Mouse (Mus musculus) CH12.LX (cell line): ENCODE results near the gene Gm49388. TPM values are rescaled to one million over a fixed set of nuclear protein-coding genes. Genes with fewer than 3 reads are reported as not detected.
"Not testable (repeated sequence)": the region's sequence is repeated elsewhere in the genome, so short reads cannot be mapped to it uniquely, and the experiment has no call there.

ENCODE experiments used
- DNase-seq: peaks from one replicate; pipeline ENCODE4 v3.0.0-alpha.2; 2013; ENCODE audit errors: extremely low read depth
- H3K27ac ChIP-seq: 2 replicates; pipeline ENCODE4 v1.5.1; 2012; ENCODE audit warnings: low read depth, mild to moderate bottlenecking, control low read depth, moderate library complexity; ENCODE audit not compliant: insufficient read depth
- H3K27me3 ChIP-seq: replicated peaks from 2 replicates; pipeline ENCODE3; 2012; ENCODE audit warnings: inconsistent platforms
- H3K36me3 ChIP-seq, 2 experiments: replicated peaks in 1 of 2; 2 replicates each; pipeline versions ENCODE3 to v1.6.1; 2012; ENCODE audit warnings: inconsistent platforms in 1 of 2, low read length in 1 of 2, mild to moderate bottlenecking in 1 of 2, mixed read lengths in 1 of 2, moderate library complexity in 1 of 2; ENCODE audit not compliant: control insufficient read depth in 1 of 2, insufficient read depth in 1 of 2
- H3K4me1 ChIP-seq, 2 experiments: 2 replicates each; pipeline ENCODE4 v1.6.1; 2012; ENCODE audit warnings: inconsistent platforms in 1 of 2, moderate library complexity in 1 of 2; ENCODE audit not compliant: insufficient read depth in 2 of 2, control insufficient read depth in 1 of 2
- H3K4me2 ChIP-seq: 2 replicates; pipeline ENCODE4 v1.6.1; 2012; ENCODE audit warnings: low read depth, mild to moderate bottlenecking, control low read depth; ENCODE audit not compliant: poor library complexity, insufficient read depth, severe bottlenecking
- H3K4me3 ChIP-seq, 3 experiments: fragments of 150-350 bp in 1 of 3; sonication (generic) in 1 of 3; replicated peaks in 1 of 3; 2 replicates each; pipeline versions ENCODE3 to v1.5.1; 2011 to 2012; ENCODE audit warnings: low read depth in 2 of 3, low read length in 2 of 3, mild to moderate bottlenecking in 2 of 3, moderate library complexity in 2 of 3, control low read depth in 1 of 3, improper control_type of control experiment in 1 of 3, inconsistent platforms in 1 of 3, mixed read lengths in 1 of 3; ENCODE audit not compliant: poor library complexity in 1 of 3
- H3K79me2 ChIP-seq: replicated peaks from 2 replicates; pipeline ENCODE4 v1.6.1; 2012; ENCODE audit warnings: mild to moderate bottlenecking, moderate library complexity; ENCODE audit not compliant: control insufficient read depth, poor library complexity, insufficient read depth, severe bottlenecking; ENCODE audit errors: extremely low read depth
- H3K9ac ChIP-seq: 2 replicates; pipeline ENCODE4 v1.6.1; 2012; ENCODE audit warnings: low read depth, mild to moderate bottlenecking, control low read depth, moderate library complexity; ENCODE audit not compliant: insufficient read depth
- H3K9me3 ChIP-seq: replicated peaks from 2 replicates; pipeline ENCODE3; 2012; ENCODE audit warnings: low read length, inconsistent platforms, mixed read lengths
- BHLHE40 ChIP-seq: IDR thresholded peaks from 2 replicates; pipeline ENCODE4 v1.6.1; 2011; ENCODE audit warnings: mild to moderate bottlenecking, low read depth, low read length, improper control_type of control experiment
- CHD1 ChIP-seq: IDR thresholded peaks from 2 replicates; pipeline ENCODE4 v1.6.1; 2012; ENCODE audit warnings: low read depth, low read length, improper control_type of control experiment, inconsistent platforms
- CHD2 ChIP-seq: IDR thresholded peaks from 2 replicates; pipeline ENCODE4 v1.6.1; 2011; ENCODE audit warnings: low read length, improper control_type of control experiment
- CTCF ChIP-seq, 2 experiments: IDR thresholded peaks in 1 of 2; conservative IDR thresholded peaks in 1 of 2; 2 replicates each; pipeline ENCODE4 v1.5.1; 2011 to 2012; ENCODE audit warnings: low read depth in 2 of 2, low read length in 2 of 2, improper control_type of control experiment in 1 of 2, inconsistent platforms in 1 of 2, mild to moderate bottlenecking in 1 of 2, moderate library complexity in 1 of 2
- E2F4 ChIP-seq: IDR thresholded peaks from 2 replicates; pipeline ENCODE4 v1.6.1; 2011; ENCODE audit warnings: low read depth, low read length, improper control_type of control experiment; ENCODE audit not compliant: insufficient replicate concordance
- EP300 ChIP-seq: IDR thresholded peaks from 2 replicates; pipeline ENCODE4 v1.6.1; 2011; ENCODE audit warnings: low read length, improper control_type of control experiment
- ETS1 ChIP-seq: conservative IDR thresholded peaks from 2 replicates; pipeline ENCODE4 v1.6.1; 2012; ENCODE audit warnings: low read depth, mild to moderate bottlenecking, inconsistent platforms, low read length, improper control_type of control experiment, moderate library complexity
- GABPA ChIP-seq: IDR thresholded peaks from 2 replicates; pipeline ENCODE4 v1.6.1; 2012; ENCODE audit warnings: low read depth, low read length, improper control_type of control experiment, inconsistent platforms; ENCODE audit not compliant: insufficient replicate concordance
- HCFC1 ChIP-seq: IDR thresholded peaks from 2 replicates; pipeline ENCODE4 v1.6.1; 2012; ENCODE audit warnings: low read depth, mild to moderate bottlenecking, inconsistent platforms, low read length, improper control_type of control experiment
- IRF4 ChIP-seq: IDR thresholded peaks from 2 replicates; pipeline ENCODE4 v1.6.1; 2014; ENCODE audit warnings: low read depth, mild to moderate bottlenecking, inconsistent platforms, low read length, improper control_type of control experiment
- JUN ChIP-seq: IDR thresholded peaks from 2 replicates; pipeline ENCODE4 v1.6.1; 2011; ENCODE audit warnings: low read depth, mild to moderate bottlenecking, low read length, improper control_type of control experiment, moderate library complexity; ENCODE audit not compliant: insufficient read depth
- JUND ChIP-seq: conservative IDR thresholded peaks from 2 replicates; pipeline ENCODE4 v1.6.1; 2011; ENCODE audit warnings: low read depth, low read length, improper control_type of control experiment
- KAT2A ChIP-seq: IDR thresholded peaks from 2 replicates; pipeline ENCODE4 v1.6.1; 2012; ENCODE audit warnings: low read length, improper control_type of control experiment, inconsistent platforms; ENCODE audit not compliant: insufficient replicate concordance
- MAFK ChIP-seq: IDR thresholded peaks from 2 replicates; pipeline ENCODE4 v1.6.1; 2011; ENCODE audit warnings: low read length, improper control_type of control experiment; ENCODE audit not compliant: insufficient replicate concordance
- MAX ChIP-seq: IDR thresholded peaks from 2 replicates; pipeline ENCODE4 v1.6.1; 2011; ENCODE audit warnings: low read length, improper control_type of control experiment
- MAZ ChIP-seq: IDR thresholded peaks from 2 replicates; pipeline ENCODE4 v1.6.1; 2012; ENCODE audit warnings: low read depth, mild to moderate bottlenecking, inconsistent platforms, low read length, improper control_type of control experiment, moderate library complexity
- MEF2A ChIP-seq: IDR thresholded peaks from 2 replicates; pipeline ENCODE4 v1.6.1; 2014; ENCODE audit warnings: low read depth, mild to moderate bottlenecking, inconsistent platforms, low read length, improper control_type of control experiment, borderline replicate concordance
- MYC ChIP-seq: IDR thresholded peaks from 2 replicates; pipeline ENCODE4 v1.6.1; 2011; ENCODE audit warnings: low read depth, mild to moderate bottlenecking, improper control_type of control experiment, low read length
- NELFE ChIP-seq: IDR thresholded peaks from 2 replicates; pipeline ENCODE4 v1.6.1; 2011; ENCODE audit warnings: low read depth, low read length, improper control_type of control experiment
- NRF1 ChIP-seq: IDR thresholded peaks from 2 replicates; pipeline ENCODE4 v1.6.1; 2014; ENCODE audit warnings: low read depth, mild to moderate bottlenecking, inconsistent platforms, low read length, improper control_type of control experiment, moderate library complexity
- PAX5 ChIP-seq: IDR thresholded peaks from 2 replicates; pipeline ENCODE4 v1.6.1; 2012; ENCODE audit warnings: low read length, inconsistent platforms, mixed read lengths
- POLR2A ChIP-seq: IDR thresholded peaks from 2 replicates; pipeline ENCODE4 v1.6.1; 2011; ENCODE audit warnings: low read depth, mild to moderate bottlenecking, improper control_type of control experiment, low read length
- POLR2AphosphoS2 ChIP-seq: IDR thresholded peaks from 2 replicates; pipeline ENCODE4 v1.6.1; 2011; ENCODE audit warnings: low read depth, low read length, improper control_type of control experiment
- RAD21 ChIP-seq: IDR thresholded peaks from 2 replicates; pipeline ENCODE4 v1.6.1; 2011; ENCODE audit warnings: low read depth, mild to moderate bottlenecking, low read length, improper control_type of control experiment, moderate library complexity
- SIN3A ChIP-seq: IDR thresholded peaks from 2 replicates; pipeline ENCODE4 v1.6.1; 2012; ENCODE audit warnings: low read length, improper control_type of control experiment, inconsistent platforms
- TBP ChIP-seq: conservative IDR thresholded peaks from 2 replicates; pipeline ENCODE4 v1.6.1; 2011; ENCODE audit warnings: low read depth, low read length, improper control_type of control experiment
- TCF12 ChIP-seq: IDR thresholded peaks from 2 replicates; pipeline ENCODE4 v1.6.1; 2014; ENCODE audit warnings: low read depth, mild to moderate bottlenecking, inconsistent platforms, low read length, improper control_type of control experiment
- UBTF ChIP-seq: IDR thresholded peaks from 2 replicates; pipeline ENCODE4 v1.6.1; 2012; ENCODE audit warnings: low read depth, mild to moderate bottlenecking, inconsistent platforms, low read length, improper control_type of control experiment, moderate library complexity
- USF1 ChIP-seq: IDR thresholded peaks from 2 replicates; pipeline ENCODE4 v1.6.1; 2014; ENCODE audit warnings: low read depth, mild to moderate bottlenecking, inconsistent platforms, low read length, improper control_type of control experiment
- ZC3H11A ChIP-seq: IDR thresholded peaks from 2 replicates; pipeline ENCODE4 v1.6.1; 2012; ENCODE audit warnings: low read depth, mild to moderate bottlenecking, inconsistent platforms, low read length, improper control_type of control experiment
- ZKSCAN1 ChIP-seq: IDR thresholded peaks from 2 replicates; pipeline ENCODE4 v1.6.1; 2012; ENCODE audit warnings: low read depth, inconsistent platforms, low read length, improper control_type of control experiment, borderline replicate concordance
- ZMIZ1 ChIP-seq: IDR thresholded peaks from 2 replicates; pipeline ENCODE4 v1.6.1; 2012; ENCODE audit warnings: low read depth, mild to moderate bottlenecking, inconsistent platforms, low read length, improper control_type of control experiment
- ZNF384 ChIP-seq: IDR thresholded peaks from 2 replicates; pipeline ENCODE4 v1.6.1; 2012; ENCODE audit warnings: low read depth, low read length, improper control_type of control experiment, inconsistent platforms
- dilution Hi-C: fragments of 300-500 bp; cut with MboI; formaldehyde crosslinking; loops from 2 replicates; pipeline ENCODE4 v1.14.3; 2020; ENCODE audit warnings: low sequenced_read_pairs; ENCODE audit not compliant: extremely low pct_unique_long_range_greater_than_20kb, extremely low pct_ligation_motif_present
- in situ Hi-C: fragments of 300-500 bp; cut with MboI; formaldehyde crosslinking; loops from 3 replicates; pipeline ENCODE4 v1.14.3; 2019; ENCODE audit warnings: low sequenced_read_pairs, low pct_ligation_motif_present, low pct_unique_long_range_greater_than_20kb, mixed read lengths
- polyA plus RNA-seq: library from polyadenylated mRNA; unstranded; fragments of >175 nt; gene quantifications from 2 replicates; pipeline ENCODE4 v1.2.1, GENCODE M21; 2012; ENCODE audit warnings: low read depth; ENCODE audit not compliant: insufficient read length
- total RNA-seq, 2 experiments: library from RNA; depleted of rRNA; stranded (reverse); fragments of 300-350 nt in 1 of 2; fragments of >200 nt in 1 of 2; gene quantifications; 2 replicates each; pipeline ENCODE4 v1.2.3; 2012 to 2014

The Gm49388 gene
- total and polyA plus RNA-seq, 3 experiments = 0.98 to 4.3 TPM; not detected in 1

DNA sequence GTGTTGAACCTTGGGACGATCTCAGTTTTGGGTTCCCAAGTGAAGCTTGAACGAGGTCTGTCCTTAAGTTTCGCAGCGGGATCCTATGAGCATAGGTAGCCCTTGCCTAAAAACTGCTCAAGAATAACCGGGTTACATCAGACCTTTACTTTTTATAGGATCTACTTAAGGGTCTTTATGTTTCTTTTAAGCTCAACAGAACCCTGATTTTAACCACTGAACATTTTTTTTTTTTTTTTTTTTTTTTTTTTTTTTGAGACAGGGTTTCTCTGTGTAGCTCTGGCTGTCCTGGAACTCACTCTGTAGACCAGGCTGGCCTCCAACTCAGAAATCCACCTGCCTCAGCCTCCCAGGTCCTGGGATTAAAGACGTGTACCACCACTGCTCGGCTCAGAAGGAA, 9.6 kb upstream of the Gm49388 start:
- Histone ChIP-seq H3K27ac (0 out of 2 replicates have a peak overlapping the region, but pooled peaks have one; percentile 94), H3K79me2 (peaks cover 26% of the 10 kb centered on the region), H3K9ac (peak overlapping the region; percentile 99), H3K4me3 (peak overlapping the region; percentile 64 to 92 (median 67)), H3K4me2 (peak overlapping the region; percentile 48), H3K4me1 (peaks cover 9 to 63% of the 10 kb centered on the region in 2 experiments), H3K36me3 (peaks cover 14 to 42% of the 10 kb centered on the region in 2 experiments)
- peak; percentile 61 for TF ChIP-seq ZNF384
- DNase-seq, dilution Hi-C loops, H3K27me3 ChIP-seq, H3K9me3 ChIP-seq: not testable (repeated sequence)
- in situ Hi-C loops = loop anchor here (5.0 to 25.0 kb wide), 4 partner anchors 41 to 994 kb away; partner anchors contain the start of genes Cdipt, Cdiptos, Prss8 and Tbx6

DNA sequence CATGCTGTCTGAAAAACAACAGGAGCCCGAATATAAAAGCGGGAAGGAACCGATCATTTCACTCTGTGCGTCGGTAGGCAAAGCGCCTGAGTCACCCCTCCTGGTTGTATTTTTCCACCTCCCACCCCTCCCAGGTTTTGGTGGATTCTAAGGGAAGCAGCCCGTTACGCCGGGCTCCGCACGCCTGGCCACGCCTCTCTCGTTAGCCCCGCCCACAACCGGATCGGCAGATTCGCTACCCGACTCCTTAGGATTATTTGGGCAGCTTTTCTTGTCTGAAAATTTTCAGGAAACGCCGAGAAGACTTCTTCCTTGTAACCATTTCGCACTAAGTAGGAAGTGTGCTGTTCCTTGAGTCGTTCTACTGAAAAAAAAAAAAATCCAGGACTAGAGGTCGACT, 9.0 kb upstream of the Gm49388 start, which contains the start of gene Setd1a:
TSS of gene Setd1a (plus strand) at position 245 of the 400 bp plus-strand sequence.
- in situ Hi-C loops = loop anchor here (5.0 to 25.0 kb wide), 4 partner anchors 41 to 994 kb away; partner anchors contain the start of genes Cdipt, Cdiptos, Prss8 and Tbx6
- no peaks in the 10 kb centered on the region for H3K9me3 ChIP-seq
- peak within 1 kb of the TSS; percentile 67 to 92 (median 71) for H3K4me3 ChIP-seq
- H3K79me2 ChIP-seq = peaks cover 23% of the 10 kb centered on the region
- H3K27me3 ChIP-seq = no peaks in the 10 kb centered on the region
- peak within 1 kb of the TSS; percentile 48 for H3K4me2 ChIP-seq
- peak within 1 kb of the TSS; percentile 94 for H3K27ac ChIP-seq
- H3K4me1 ChIP-seq = peaks cover 9 to 57% of the 10 kb centered on the region in 2 experiments
- H3K36me3 ChIP-seq = peaks cover 19 to 48% of the 10 kb centered on the region in 2 experiments
- peak within 1 kb of the TSS; percentile 99 for H3K9ac ChIP-seq
- DNase-seq = peak; percentile 76
- dilution Hi-C loops = no loop called here
- no peak for TF ChIP-seq JUN
- TF ChIP-seq ZC3H11A = peak; percentile 66
- no peak for TF ChIP-seq MAFK
- no peak for TF ChIP-seq HCFC1
- TF ChIP-seq POLR2AphosphoS2 = no peak
- TF ChIP-seq JUND = no peak
- no peak for TF ChIP-seq USF1
- no peak for TF ChIP-seq TCF12
- peak; percentile 12; the same call in 1 of the 2 replicates for TF ChIP-seq UBTF
- TF ChIP-seq CTCF (conservative IDR thresholded peaks at IDR 0.05 in 1 of 2, IDR thresholded peaks at IDR 0.05 in 1 of 2; ENCODE audit: low read depth in 2 of 2, low read length in 2 of 2) = no peak
- no peak for TF ChIP-seq MAX
- TF ChIP-seq IRF4 = no peak
- TF ChIP-seq POLR2A = peak; percentile 69
- no peak for TF ChIP-seq NELFE
- no peak for TF ChIP-seq BHLHE40
- no peak for TF ChIP-seq NRF1
- no peak for TF ChIP-seq MAZ
- no peak for TF ChIP-seq PAX5
- TF ChIP-seq GABPA = no peak
- TF ChIP-seq ETS1 = no peak
- no peak for TF ChIP-seq EP300
- no peak for TF ChIP-seq RAD21
- TF ChIP-seq ZKSCAN1 = no peak
- no peak for TF ChIP-seq KAT2A
- peak; percentile 21; the same call in 1 of the 2 replicates for TF ChIP-seq SIN3A
- TF ChIP-seq TBP = 0 out of 2 replicates have a peak, but pooled peaks have one; percentile 60
- no peak; the same call in 1 of the 2 replicates for TF ChIP-seq MYC
- no peak for TF ChIP-seq MEF2A
- peak; percentile 23; the same call in 1 of the 2 replicates for TF ChIP-seq ZMIZ1
- no peak for TF ChIP-seq CHD1
- no peak; the same call in 1 of the 2 replicates for TF ChIP-seq ZNF384
- TF ChIP-seq E2F4 = no peak
- TF ChIP-seq CHD2 = no peak
